Mouse (Mus musculus): ENCODE measurements at regions not wholly inside any gene's neighbourhood (a gene's known extent, or its start where the extent isn't known, plus 50 kb on each side); places are given as distances from the start of the nearest gene placed in this dataset.

GRCm38 (mm10) chr1:43367151-43367895 lies 77.1 kb upstream of the Nck2 start:
- DNase-seq (ENCODE audit: low read depth, low spot score) = no peak

GRCm38 (mm10) chr1:43371863-43372262 lies 72.5 kb upstream of the Nck2 start:
- no peak for DNase-seq (ENCODE audit: low read depth, low spot score)

- DNase-seq (ENCODE audit: low read depth, low spot score) = no peak
Measured at GRCm38 (mm10) chr1:43374946-43375345, 69.4 kb upstream of the Nck2 start.

DNA sequence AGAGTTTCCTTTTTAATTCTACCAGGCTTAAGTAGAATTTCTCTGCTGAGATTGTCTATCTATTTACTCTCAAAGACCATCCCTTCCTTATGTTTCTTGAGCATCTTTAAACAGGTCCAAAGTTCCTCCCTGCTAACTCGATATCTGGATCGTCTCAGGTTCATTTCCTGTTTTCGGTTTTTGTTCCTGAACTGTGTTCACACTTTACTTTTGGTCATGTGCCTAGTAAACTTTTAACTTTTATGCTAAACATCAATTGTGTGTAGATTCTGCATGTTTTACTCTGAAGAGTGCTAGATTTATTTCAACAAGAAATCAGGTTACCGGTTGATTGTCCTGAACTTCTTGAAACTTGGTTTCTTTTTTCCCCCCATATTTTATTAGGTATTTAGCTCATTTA lies 68.5 kb upstream of the Nck2 start:
- DNase-seq (ENCODE audit: low read depth, low spot score) = no peak

DNA sequence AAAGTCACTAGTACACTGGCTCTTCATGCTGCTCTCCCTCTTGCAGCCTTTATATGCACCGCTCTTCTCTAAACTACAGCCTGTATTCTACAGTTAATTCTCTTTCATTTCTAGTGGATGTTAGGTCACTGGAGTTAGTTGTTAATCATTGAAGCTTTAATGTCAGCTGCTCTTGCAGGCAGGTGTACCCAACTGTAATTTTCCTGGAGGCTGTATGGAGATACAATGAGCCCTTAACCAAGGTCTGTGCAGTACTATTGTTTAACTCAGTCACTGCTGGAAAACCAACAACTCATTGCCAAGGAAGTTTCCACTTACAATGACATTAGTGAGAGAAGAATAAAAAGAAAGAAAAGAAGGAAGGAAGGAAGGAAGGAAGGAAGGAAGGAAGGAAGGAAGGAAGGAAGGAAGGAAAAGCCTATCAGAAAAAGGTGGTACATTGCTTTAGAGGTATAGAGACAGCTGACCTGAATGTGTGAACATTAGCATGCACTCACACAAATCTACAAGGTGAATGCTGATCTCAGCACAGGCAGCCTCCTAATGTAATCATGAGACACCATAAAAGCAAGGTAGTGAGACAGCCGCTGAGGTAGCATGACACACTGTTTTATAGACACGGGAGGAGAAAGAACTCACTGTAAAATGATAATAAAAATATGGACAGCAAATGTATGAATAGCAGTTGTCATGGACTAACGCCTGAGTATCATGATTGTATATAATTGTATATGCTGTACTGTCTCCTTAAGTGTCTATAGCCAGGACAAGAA lies 66.7 kb upstream of the Nck2 start:
- no peak for DNase-seq (ENCODE audit: low read depth, low spot score)

DNA sequence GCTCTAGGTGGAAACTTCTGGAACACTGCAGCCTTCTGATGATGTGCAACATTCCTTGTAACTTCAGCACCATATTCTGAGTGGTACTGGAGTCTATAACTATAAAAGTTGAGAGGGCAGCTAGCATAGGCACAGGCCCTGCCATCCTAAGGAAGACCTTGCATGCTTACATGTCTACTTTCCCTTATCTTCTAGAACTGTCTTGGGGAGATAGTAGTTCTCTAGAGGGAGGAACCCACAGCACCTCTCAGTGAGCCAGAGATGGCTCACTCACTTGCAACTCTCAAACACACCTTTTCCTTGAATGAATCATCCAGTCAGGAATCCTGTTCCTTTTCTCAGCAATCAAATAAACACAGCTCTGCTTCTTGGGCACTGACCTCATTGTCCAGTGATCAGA lies 59.4 kb upstream of the Nck2 start:
- DNase-seq (ENCODE audit: low read depth, low spot score) = no peak

DNA sequence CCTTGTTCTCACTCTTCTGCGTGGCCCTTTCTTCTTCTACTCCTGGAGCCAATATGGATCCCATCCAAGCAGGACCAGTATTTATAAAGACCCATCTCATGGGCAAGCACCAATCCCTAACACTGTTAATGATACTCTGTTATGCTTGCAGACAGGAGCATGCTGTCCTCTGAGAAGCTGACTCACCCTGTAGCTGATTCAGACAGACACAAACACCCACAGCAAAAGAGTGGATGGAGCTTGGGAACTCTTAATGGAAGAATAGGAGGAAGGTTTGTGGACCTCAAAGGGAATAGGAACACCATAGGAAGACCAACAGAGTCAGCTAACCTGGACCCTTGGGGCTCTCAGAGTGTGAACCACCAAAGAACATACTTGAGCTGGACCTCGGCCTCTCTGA lies 50.3 kb upstream of the Nck2 start:
- DNase-seq (ENCODE audit: low read depth, low spot score) = no peak

Data from mesoderm, embryonic 11.5 days (tissue).